Mouse (Mus musculus) kidney, postnatal 0 days (tissue): ENCODE measurements around the gene Paxx. TPM values are rescaled to one million over a fixed set of nuclear protein-coding genes. Genes with fewer than 3 reads are reported as not detected.
A peak's percentile ranks its signal among the peaks of the same experiment; 100 is the strongest.

ENCODE experiments used
- ATAC-seq: fragments of 200-750 bp; cut with Nextera tagmentation; replicated peaks from 2 replicates; pipeline ENCODE4 v1.8.0; 2017; ENCODE audit warnings: low read depth, moderate number of reproducible peaks, moderate TSS enrichment, moderate library complexity; ENCODE audit not compliant: low FRiP score
- DNase-seq: peaks from one replicate; pipeline ENCODE4 v3.0.0-alpha.2; 2016; ENCODE audit warnings: low spot score
- H3K27ac ChIP-seq: fragments of 300-500 bp; sonication (generic); 2 replicates; pipeline ENCODE4 v1.5.1; 2014; ENCODE audit warnings: mild to moderate bottlenecking
- H3K27me3 ChIP-seq: fragments of 300-500 bp; sonication (generic); 2 replicates; pipeline ENCODE4 v1.6.1; 2014; ENCODE audit warnings: low read length, mixed read lengths; ENCODE audit not compliant: insufficient read depth
- H3K36me3 ChIP-seq: fragments of 300-500 bp; sonication (generic); 2 replicates; pipeline ENCODE4 v1.6.1; 2014; ENCODE audit warnings: low read length, mixed read lengths; ENCODE audit not compliant: insufficient read depth
- H3K4me1 ChIP-seq: fragments of 300-500 bp; sonication (generic); replicated peaks from 2 replicates; pipeline ENCODE4 v1.6.1; 2014; ENCODE audit warnings: antibody characterized with exemption, low read length, mixed read lengths; ENCODE audit not compliant: insufficient read depth
- H3K4me2 ChIP-seq: fragments of 300-500 bp; sonication (generic); 2 replicates; pipeline ENCODE4 v1.6.1; 2014; ENCODE audit warnings: mild to moderate bottlenecking, low read length, moderate library complexity, mixed read lengths
- H3K4me3 ChIP-seq: fragments of 300-500 bp; sonication (generic); replicated peaks from 2 replicates; pipeline ENCODE4 v1.5.1; 2014; ENCODE audit warnings: low read depth, low read length
- H3K9ac ChIP-seq: fragments of 300-500 bp; sonication (generic); 2 replicates; pipeline ENCODE4 v1.6.1; 2014; ENCODE audit warnings: low read depth, low read length
- H3K9me3 ChIP-seq: fragments of 300-500 bp; sonication (generic); replicated peaks from 2 replicates; pipeline ENCODE4 v1.6.1; 2016; ENCODE audit warnings: low read length, inconsistent platforms, mixed read lengths
- CTCF ChIP-seq: IDR thresholded peaks from 2 replicates; pipeline ENCODE4 v1.5.1; 2016; ENCODE audit warnings: antibody characterized with exemption, low read depth, mild to moderate bottlenecking, moderate library complexity
- WGBS: fragments of 180-500 bp; shearing (Covaris S2); extraction: QIAGEN DNeasy Blood & Tissue Kit; methylation state at CpG from one replicate; pipeline ENCODE4 v1.1.7; 2014; 5-methylcytosine and 5-hydroxymethylcytosine counted together
- polyA plus RNA-seq: library from polyadenylated mRNA; unstranded; fragments of >200 nt; fragmentation: Nextera tagmentation; extraction: Ambion mirVana; gene quantifications from 2 replicates; pipeline ENCODE4 v1.2.1, GENCODE M21; 2015

Paxx gene
- polyA plus RNA-seq, 1 experiment from 2014 or later = 42.0 TPM

DNA sequence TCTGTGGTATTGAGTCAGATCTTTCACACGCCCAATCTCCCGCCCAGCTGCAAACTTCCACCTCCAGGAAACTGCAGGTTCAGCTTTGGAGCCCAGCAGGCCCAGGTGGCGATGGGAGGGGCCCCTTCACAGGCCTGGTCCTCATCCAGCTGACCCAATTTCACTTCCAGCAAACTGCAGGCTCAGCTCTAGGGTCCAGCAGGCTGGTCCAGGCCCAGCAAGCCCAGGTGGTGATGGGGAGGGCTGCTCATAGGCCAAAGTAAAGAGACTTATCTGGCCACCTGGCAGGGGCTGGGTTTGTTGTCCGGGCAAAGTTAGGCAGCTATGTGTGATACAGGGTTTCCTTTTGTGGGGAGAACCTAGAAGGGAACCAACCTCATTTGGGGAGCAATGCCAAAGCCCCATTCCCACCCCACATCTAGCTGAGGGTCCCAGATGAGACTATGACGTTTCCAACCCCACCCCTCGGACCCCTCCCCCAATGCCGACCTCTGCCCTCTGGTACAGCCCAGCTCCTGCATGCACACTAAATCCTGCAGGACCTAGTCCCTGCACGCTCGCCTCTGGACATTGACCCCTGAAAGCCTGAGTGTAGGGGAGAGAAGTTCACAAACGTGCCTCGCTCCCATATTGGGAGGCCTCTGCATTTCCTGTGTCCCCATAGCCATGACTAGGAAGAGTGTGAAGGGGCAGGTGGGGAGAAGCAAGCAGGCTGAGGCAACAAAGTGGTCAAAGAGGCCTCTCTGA is 24.2 kb upstream of the Paxx start:
- WGBS = 58% methylated on average over 11 of the region's 11 CpGs
- Histone ChIP-seq H3K27ac (no peak overlapping the region), H3K4me2 (no peak overlapping the region), H3K4me3 (no peak overlapping the region), H3K9me3 (no peaks in the 10 kb centered on the region), H3K27me3 (no peaks in the 10 kb centered on the region; the same call in 1 of the 2 replicates), H3K4me1 (no peaks in the 10 kb centered on the region), H3K9ac (no peak overlapping the region), H3K36me3 (no peaks in the 10 kb centered on the region)
- no peak for TF ChIP-seq CTCF
- no peak for DNase-seq
- ATAC-seq = 0 out of 2 replicates have a peak, but pooled peaks have one; percentile 50

DNA sequence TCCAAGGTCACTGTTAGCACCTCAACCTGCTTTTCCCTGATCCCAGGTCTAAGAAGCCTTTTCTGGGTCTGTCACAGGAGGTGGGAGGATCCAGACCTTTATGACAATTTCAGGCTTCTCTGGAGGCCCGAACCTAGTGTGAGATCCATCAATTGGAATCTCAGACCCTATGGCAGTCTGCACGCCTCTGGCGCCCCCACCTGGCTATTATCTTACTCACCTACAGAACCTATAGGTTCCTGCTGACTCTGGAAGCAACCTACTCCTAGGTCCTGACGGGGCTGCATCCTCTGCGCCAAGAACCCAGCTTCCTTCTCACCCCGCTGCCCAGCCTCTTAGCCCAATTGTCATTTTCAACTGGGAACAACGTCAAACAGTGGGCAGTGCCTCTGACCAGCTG is 22.1 kb upstream of the Paxx start:
- TF ChIP-seq CTCF = peak; percentile 62
- Histone ChIP-seq H3K36me3 (no peaks in the 10 kb centered on the region), H3K27ac (no peak overlapping the region), H3K4me2 (no peak overlapping the region), H3K27me3 (no peaks in the 10 kb centered on the region; the same call in 1 of the 2 replicates), H3K4me1 (no peaks in the 10 kb centered on the region), H3K9me3 (no peaks in the 10 kb centered on the region), H3K9ac (no peak overlapping the region), H3K4me3 (no peak overlapping the region)
- DNase-seq (peak; percentile 24), ATAC-seq (no peak)
- 24% methylated on average over 7 of the region's 7 CpGs for WGBS

DNA sequence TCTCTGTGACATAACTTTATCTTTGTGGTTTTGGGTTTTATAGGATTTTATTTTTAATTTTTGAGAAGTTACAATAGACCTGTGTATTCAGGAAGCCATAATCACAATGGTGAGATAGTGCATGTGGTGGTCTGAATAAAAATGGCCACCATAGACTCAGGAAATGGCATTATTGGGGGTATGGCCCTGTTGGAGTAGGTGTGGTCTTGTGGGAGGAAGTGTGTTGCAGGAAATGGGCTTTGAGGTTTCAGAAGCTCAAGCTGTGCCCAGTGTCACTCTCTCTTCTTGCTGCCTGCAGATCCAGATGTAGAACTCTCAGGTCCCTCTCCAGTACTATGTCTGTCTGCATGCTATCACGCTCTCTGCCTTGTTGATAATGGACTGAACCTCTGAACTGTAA is 19.6 kb upstream of the Paxx start:
- WGBS = 76% methylated on average over 1 of the region's 1 CpGs
- H3K9ac ChIP-seq = no peak overlapping the region
- no peak for ATAC-seq

DNA sequence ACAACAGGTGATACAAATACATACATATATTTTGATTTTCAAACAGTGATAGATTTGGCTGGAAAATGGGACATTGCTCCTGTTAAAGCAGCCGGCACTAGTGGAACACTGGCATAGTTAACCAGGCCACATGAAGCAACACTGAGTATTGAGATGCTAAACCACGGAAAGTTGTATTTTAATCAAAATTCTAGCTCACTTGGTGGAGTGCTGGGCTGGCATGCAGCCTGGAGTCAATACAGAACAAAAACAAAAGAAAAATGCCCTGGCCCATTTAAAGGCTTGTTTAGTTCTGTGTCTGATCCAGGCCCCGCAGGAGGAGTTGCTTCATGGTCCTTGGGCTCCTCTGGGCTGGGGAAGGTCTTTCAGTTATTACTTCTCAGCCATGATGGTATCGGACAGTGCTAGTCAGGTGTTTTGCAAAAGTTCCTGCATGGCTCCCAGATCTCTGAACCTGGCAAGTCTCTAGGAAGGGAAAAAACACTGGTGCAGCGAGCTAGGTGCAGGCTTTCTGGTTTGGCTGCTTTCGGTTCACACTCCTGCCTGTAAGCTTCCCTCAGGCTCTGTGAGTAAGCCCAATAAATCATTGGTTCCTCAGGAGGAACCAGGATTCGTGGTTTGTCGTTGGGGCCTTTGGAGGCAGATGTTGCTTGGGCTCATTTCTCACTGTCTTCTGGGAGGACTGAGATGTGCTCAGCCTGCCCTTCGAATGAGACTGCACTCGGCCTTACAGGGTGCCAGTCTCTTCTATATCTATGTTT is 18.8 kb upstream of the Paxx start:
- H3K27ac ChIP-seq = no peak overlapping the region
- TF ChIP-seq CTCF = no peak
- ATAC-seq (no peak), DNase-seq (no peak)
- no peak overlapping the region for H3K9ac ChIP-seq
- 54% methylated on average over 10 of the region's 10 CpGs for WGBS
- H3K9me3 ChIP-seq = no peaks in the 10 kb centered on the region
- H3K4me3 ChIP-seq = no peak overlapping the region
- H3K27me3 ChIP-seq = no peaks in the 10 kb centered on the region
- H3K4me1 ChIP-seq = no peaks in the 10 kb centered on the region
- no peak overlapping the region for H3K4me2 ChIP-seq
- no peaks in the 10 kb centered on the region for H3K36me3 ChIP-seq

More for the DNA sequence above, 19.6 kb upstream of the Paxx start:
- Histone ChIP-seq H3K9me3 (no peaks in the 10 kb centered on the region), H3K27ac (no peak overlapping the region), H3K4me2 (no peak overlapping the region), H3K4me1 (no peaks in the 10 kb centered on the region), H3K4me3 (no peak overlapping the region), H3K27me3 (no peaks in the 10 kb centered on the region), H3K36me3 (no peaks in the 10 kb centered on the region)
- DNase-seq = no peak
- no peak for TF ChIP-seq CTCF

DNA sequence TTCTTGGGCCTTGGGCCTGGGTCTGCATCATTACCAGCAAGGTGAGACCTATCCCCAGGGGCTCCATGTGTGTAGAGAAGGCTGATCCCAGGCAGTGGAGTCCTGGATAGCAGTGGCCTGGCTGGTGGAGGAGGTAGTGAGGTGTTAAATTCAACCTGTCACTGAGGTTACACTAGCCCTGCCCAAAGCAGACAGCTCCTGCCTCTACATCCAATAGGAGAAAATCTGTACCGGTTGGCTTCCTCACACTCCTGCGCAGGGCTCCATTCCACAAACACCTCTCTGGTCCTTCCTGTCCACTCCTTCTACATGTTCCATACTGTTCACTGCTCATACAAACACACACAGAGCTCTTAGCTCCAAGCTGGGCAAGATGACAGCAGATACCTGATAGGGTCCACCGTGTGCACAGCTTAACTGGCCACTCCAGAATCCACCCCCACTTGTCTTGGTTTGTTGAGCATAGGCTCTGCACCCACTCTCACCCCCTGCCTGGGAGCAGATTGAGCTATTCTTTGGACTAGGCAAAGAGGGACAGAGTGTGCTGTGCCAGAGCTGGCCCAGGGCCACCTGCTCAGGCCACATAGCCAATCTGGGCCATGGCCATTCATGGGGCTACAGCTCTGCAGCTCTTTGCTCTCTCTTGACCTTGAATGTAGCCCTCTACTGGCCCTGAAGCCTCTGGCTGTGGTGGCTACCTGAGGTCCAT is 17.2 kb upstream of the Paxx start:
- 75% methylated on average over 3 of the region's 3 CpGs for WGBS
- H3K27me3 ChIP-seq = no peaks in the 10 kb centered on the region
- H3K4me2 ChIP-seq = no peak overlapping the region
- no peak for ATAC-seq
- H3K36me3 ChIP-seq = no peaks in the 10 kb centered on the region
- no peaks in the 10 kb centered on the region for H3K4me1 ChIP-seq
- no peaks in the 10 kb centered on the region for H3K9me3 ChIP-seq
- no peak overlapping the region for H3K27ac ChIP-seq
- TF ChIP-seq CTCF = no peak
- no peak for DNase-seq
- no peak overlapping the region for H3K4me3 ChIP-seq
- no peak overlapping the region for H3K9ac ChIP-seq

DNA sequence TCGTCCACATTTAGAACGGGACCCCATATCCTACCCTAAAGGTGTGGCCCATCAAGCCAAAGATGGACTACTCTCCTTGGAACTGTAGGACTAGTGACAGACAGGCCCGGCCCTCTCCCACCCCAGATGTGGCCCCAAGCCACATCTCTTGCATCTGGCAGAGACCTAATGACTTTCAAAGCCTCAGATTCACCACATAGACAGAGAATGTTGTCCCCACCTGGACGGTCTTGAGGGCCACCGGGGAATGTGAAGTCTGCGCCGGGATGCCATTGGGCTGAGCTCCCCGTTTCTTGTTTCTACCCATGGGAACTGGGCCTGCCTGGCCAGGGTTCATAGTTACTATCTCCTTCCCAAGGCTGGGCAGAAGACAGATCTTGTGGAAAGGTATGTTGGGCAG is 16.6 kb upstream of the Paxx start:
- no peak overlapping the region for H3K27ac ChIP-seq
- no peak overlapping the region for H3K4me3 ChIP-seq
- H3K36me3 ChIP-seq = no peaks in the 10 kb centered on the region
- ATAC-seq (no peak), DNase-seq (no peak)
- WGBS = 87% methylated on average over 8 of the region's 8 CpGs
- no peak overlapping the region for H3K4me2 ChIP-seq
- TF ChIP-seq CTCF = no peak
- H3K9ac ChIP-seq = no peak overlapping the region
- H3K4me1 ChIP-seq = no peaks in the 10 kb centered on the region
- H3K9me3 ChIP-seq = no peaks in the 10 kb centered on the region
- H3K27me3 ChIP-seq = no peaks in the 10 kb centered on the region
